Mouse (Mus musculus) myocyte (in vitro differentiated cells): ENCODE results near the gene Cmbl.

Experiments used
- E2F4 ChIP-seq: IDR thresholded peaks from one replicate; pipeline ENCODE4 v1.6.1; 2011; ENCODE audit warnings: mild to moderate bottlenecking, control low read depth, moderate library complexity; ENCODE audit not compliant: insufficient read depth
- MYOD1 ChIP-seq, 3 experiments: IDR thresholded peaks; one replicate each; pipeline ENCODE4 v1.6.1; 2011; ENCODE audit warnings: control low read depth in 2 of 3, low read depth in 2 of 3, mild to moderate bottlenecking in 2 of 3, moderate library complexity in 1 of 3; ENCODE audit not compliant: insufficient read length in 2 of 3, control insufficient read depth in 1 of 3
- MYOG ChIP-seq, 3 experiments: IDR thresholded peaks; one replicate each; pipeline ENCODE4 v1.6.1; 2011; ENCODE audit warnings: control low read depth in 2 of 3, low read depth in 2 of 3, mild to moderate bottlenecking in 2 of 3; ENCODE audit not compliant: insufficient read length in 2 of 3, control insufficient read depth in 1 of 3, insufficient read depth in 1 of 3
- POLR2A ChIP-seq: IDR thresholded peaks from one replicate; pipeline ENCODE4 v1.6.1; 2011; ENCODE audit warnings: low read depth, mild to moderate bottlenecking, control low read depth, moderate library complexity; ENCODE audit not compliant: insufficient read length
- REST ChIP-seq: IDR thresholded peaks from one replicate; pipeline ENCODE4 v1.6.1; 2011; ENCODE audit warnings: mild to moderate bottlenecking, control low read depth, moderate library complexity; ENCODE audit not compliant: insufficient read depth, insufficient read length
- TCF3 ChIP-seq: IDR thresholded peaks from one replicate; pipeline ENCODE4 v1.6.1; 2011; ENCODE audit warnings: low read depth, control low read depth; ENCODE audit not compliant: insufficient read length
- USF1 ChIP-seq: IDR thresholded peaks from one replicate; pipeline ENCODE4 v1.6.1; 2011; ENCODE audit warnings: low read depth, mild to moderate bottlenecking, control low read depth, moderate library complexity

DNA sequence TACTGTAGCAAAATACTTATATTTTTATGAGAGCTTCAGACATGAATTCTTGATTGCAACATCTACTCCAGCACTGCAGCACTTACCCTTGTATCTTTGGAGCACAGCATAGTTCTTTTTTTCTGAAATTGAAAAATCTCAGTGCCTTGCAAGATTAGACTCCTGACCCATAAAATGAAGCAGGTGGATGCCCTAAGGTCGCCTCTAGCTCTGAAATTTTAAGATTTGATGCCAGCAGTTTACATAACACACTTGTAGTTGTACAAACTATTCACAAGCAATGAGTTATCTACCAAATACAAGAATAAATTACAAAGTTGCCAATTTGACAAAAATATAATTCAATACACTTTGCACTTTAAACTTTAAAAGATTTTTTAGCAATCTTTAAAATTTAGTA is 38.7 kb upstream of the Cmbl start:
- TF ChIP-seq USF1, result no peak
- no peak for TF ChIP-seq TCF3
- no peak for TF ChIP-seq E2F4
- TF ChIP-seq MYOG (IDR thresholded peaks at IDR 0.05; ENCODE audit: control insufficient read depth in 1 of 3, insufficient read depth in 1 of 3, insufficient read length in 2 of 3, low read depth in 2 of 3), result no peak
- TF ChIP-seq POLR2A, result no peak
- no peak for TF ChIP-seq MYOD1 (IDR thresholded peaks at IDR 0.05; ENCODE audit: control insufficient read depth in 1 of 3, insufficient read length in 2 of 3, low read depth in 2 of 3)
- TF ChIP-seq REST, result no peak
